Mouse (Mus musculus): ENCODE results near the gene Romo1.

GRCm38 (mm10) chr2:156142820-156143219 is 1.0 kb upstream of the Romo1 start:
- TF ChIP-seq POLR2A (IDR thresholded peaks at IDR 0.05; ENCODE audit: borderline replicate concordance, extremely low read depth, low read depth, low read length) (no peak), CTCF (IDR thresholded peaks at IDR 0.05; ENCODE audit: insufficient read depth, low read length) (no peak)
